Mouse (Mus musculus) right cerebral cortex, postnatal 36 days (tissue): ENCODE measurements around the gene Ampd2.

Experiments
- DNase-seq, 2 experiments: peaks; one replicate each; pipeline ENCODE4 v3.0.0; 2022; ENCODE audit warnings: low spot score in 2 of 2, mixed read lengths in 1 of 2

Gene Ampd2

GRCm38 (mm10) chr3:108094976-108095760, 8.7 kb upstream of the Ampd2 start:
- no peak for DNase-seq

- DNase-seq: no peak
These were observed 7.7 kb upstream of the Ampd2 start for GRCm38 (mm10) chr3:108094146-108094545.

GRCm38 (mm10) chr3:108093306-108093705, 6.9 kb upstream of the Ampd2 start:
- no peak for DNase-seq

- DNase-seq: no peak
These were observed 6.2 kb upstream of the Ampd2 start, which contains the start of gene Gnat2 for GRCm38 (mm10) chr3:108092536-108093115. TSS of gene Gnat2 (plus strand) at chr3:108092789.

- no peak for DNase-seq
These were observed 5.6 kb upstream of the Ampd2 start for GRCm38 (mm10) chr3:108092030-108092429.

GRCm38 (mm10) chr3:108090561-108090960, 4.1 kb upstream of the Ampd2 start:
- no peak for DNase-seq

GRCm38 (mm10) chr3:108089916-108090315, 3.5 kb upstream of the Ampd2 start:
- DNase-seq: no peak

GRCm38 (mm10) chr3:108088842-108089380, 2.5 kb upstream of the Ampd2 start:
- no peak for DNase-seq

- DNase-seq: no peak
These were observed 878 bp upstream of the Ampd2 start for GRCm38 (mm10) chr3:108087329-108087728.

- no peak for DNase-seq
These were observed 556 bp downstream of the Ampd2 start for GRCm38 (mm10) chr3:108085721-108086469.

GRCm38 (mm10) chr3:108085281-108085720, 1.1 kb downstream of the Ampd2 start:
- DNase-seq: peak; percentile 86 to 89

GRCm38 (mm10) chr3:108084767-108085270, 1.6 kb downstream of the Ampd2 start:
- peak in 1 of 2 experiments; percentile 18 for DNase-seq

GRCm38 (mm10) chr3:108083904-108084407, 2.5 kb downstream of the Ampd2 start:
- DNase-seq: no peak

- DNase-seq: no peak
These were observed 3.3 kb downstream of the Ampd2 start for GRCm38 (mm10) chr3:108083161-108083560.

- DNase-seq: no peak
These were observed 4.1 kb downstream of the Ampd2 start for GRCm38 (mm10) chr3:108082251-108082875.

GRCm38 (mm10) chr3:108081681-108082080, 4.8 kb downstream of the Ampd2 start:
- DNase-seq: no peak

GRCm38 (mm10) chr3:108076836-108077235, 9.6 kb downstream of the Ampd2 start:
- no peak for DNase-seq

- no peak for DNase-seq
These were observed 13.4 kb downstream of the Ampd2 start for GRCm38 (mm10) chr3:108072983-108073569.

GRCm38 (mm10) chr3:108070295-108071293, 15.9 kb downstream of the Ampd2 start:
- peak in 1 of 2 experiments; percentile 41 for DNase-seq
